Mouse (Mus musculus) ovary, postnatal 10 days (tissue): Measurements from ENCODE around the gene Dmtf1.

Source experiments
- DNase-seq: peaks from one replicate; pipeline ENCODE4 v3.0.0; 2022; ENCODE audit warnings: low spot score

Gene Dmtf1

DNA sequence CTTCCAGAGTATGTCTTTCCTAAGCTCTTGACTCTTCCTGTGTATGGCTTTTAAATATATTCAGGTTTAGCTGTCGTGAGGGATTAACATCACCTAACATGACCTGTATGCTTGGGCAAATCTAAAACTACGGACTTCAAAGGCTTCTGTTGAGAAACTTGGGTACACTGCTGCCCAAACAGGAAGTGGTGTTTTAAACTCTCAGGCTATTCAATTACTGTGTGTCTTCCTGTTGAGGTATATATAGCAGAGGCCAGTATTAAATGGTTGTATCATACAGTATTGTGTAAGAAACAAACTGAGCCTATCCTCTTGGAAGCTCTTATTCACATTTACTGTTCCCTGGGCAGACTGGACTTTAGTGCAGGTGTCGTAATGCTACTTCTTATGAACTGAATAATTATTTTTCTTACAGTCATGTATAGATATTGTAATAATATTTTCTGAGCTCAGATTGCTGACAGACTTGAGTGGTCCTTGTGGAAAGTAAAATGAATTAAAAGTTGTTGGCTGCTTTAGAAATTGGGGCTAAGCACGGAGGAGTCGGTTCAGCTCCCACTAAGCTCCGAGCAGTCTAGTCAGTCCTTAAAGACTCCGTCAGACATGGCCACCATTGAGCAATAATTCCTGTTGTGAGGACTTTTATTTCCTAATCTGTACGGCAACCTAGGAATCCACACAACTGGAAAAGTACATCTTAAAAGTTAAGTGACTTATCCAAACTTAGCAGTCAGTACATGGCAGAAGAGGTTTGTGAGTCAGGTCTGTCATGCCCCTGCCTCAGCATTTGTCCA, 54.1 kb downstream of the Dmtf1 start:
- no peak for DNase-seq

DNA sequence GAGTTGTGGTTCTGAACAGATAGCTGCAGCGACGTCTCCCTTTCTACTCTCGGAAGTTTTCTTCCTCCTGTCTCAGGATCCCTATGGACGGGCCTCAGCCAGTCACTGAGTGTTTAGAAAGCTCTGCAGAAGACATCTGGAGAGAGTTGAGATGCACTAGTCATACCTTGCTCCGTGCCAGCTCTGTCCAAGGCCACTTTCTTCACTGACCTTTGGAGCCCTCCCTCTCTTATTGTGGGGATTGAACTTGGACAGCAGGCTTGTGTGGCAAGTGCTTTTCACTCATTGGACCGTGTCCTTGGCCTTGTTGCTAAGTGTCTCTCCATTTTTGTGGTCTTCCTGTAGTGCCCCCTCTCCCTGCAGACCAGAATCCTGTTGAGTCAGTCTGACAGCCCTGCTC, 54.8 kb downstream of the Dmtf1 start:
- no peak for DNase-seq

DNA sequence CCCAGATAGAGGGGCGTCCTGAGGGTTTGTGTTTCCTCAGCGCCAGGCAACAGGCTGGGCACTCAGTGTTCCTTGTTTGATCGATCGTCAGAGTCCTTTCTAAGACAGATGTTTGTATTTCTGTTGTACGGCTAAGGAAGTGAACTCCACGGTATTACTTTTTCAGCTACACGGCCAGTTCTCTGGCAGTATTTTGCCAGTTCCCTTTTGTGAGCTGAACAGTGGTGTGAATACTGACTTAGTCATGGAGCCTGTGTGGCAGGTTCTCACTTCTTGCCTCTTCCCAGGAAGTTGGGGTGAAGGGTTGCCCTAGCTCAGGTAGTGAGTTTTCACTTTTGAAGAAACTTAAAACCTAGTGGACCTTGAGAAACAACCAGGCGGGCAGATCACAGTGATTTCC, 57.6 kb downstream of the Dmtf1 start:
- no peak for DNase-seq

GRCm38 (mm10) chr5:9102696-9103095, 58.9 kb downstream of the Dmtf1 start:
- no peak for DNase-seq

- peak; percentile 53 for DNase-seq
Observed at GRCm38 (mm10) chr5:9100849-9101801, 60.5 kb downstream of the Dmtf1 start.

DNA sequence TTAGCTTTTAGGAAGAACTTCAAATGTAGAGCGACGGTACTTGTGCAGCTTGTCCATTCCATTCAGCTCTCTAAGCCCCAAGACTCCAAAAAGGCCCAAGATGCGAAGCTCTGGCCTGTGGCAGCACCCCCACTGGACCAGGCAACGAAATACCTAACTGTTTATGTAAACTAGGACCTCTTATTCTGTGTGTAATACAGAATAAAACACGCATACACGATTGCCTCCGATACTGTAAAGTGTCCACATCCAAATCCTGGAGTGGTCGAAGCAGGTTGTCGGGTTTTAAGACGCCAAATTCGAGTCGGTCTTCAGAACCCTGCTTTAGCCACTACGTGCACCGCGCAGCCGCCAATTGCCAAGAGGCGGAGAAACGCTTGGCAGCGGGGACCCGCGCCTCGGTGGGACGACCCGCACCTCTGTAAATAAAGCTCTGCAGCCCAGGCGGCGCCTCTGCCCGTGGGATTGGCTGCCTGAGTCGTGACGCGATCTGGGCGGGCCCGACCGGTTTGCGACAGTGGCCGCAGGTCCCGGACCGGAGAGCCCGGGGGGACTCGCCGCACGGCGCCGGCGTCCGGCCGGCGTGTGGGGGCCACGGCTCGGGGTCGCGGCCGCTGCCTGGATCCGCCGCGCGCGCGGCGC, 61.2 kb downstream of the Dmtf1 start, which contains the start of gene Tmem243:
Gene Tmem243 (plus strand): TSS at position 462 of the 642 bp plus-strand sequence.
- DNase-seq, result peak; percentile 79

DNA sequence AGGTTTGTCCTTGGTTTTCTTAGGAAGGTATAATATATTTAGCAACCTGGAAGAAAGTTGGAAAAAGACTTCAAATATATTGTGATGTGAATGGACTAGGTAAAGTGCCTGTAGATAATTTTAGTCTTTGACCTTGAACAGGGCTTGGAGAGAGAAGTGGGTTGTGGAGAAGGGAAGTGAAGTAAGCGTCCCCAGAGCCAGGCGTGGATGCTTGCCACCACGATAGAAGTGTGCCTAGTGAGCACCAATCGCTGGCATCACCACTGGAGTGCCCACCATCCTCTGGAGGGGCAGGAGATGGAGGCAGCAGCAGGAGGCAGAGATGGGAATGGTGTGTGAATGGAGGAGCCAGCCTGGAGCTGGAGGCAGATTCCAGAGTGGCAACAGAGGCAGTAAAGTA, 68.1 kb downstream of the Dmtf1 start:
- no peak for DNase-seq

GRCm38 (mm10) chr5:9092716-9093115, 68.9 kb downstream of the Dmtf1 start:
- no peak for DNase-seq

GRCm38 (mm10) chr5:9090493-9091106, 71.0 kb downstream of the Dmtf1 start:
- no peak for DNase-seq

DNA sequence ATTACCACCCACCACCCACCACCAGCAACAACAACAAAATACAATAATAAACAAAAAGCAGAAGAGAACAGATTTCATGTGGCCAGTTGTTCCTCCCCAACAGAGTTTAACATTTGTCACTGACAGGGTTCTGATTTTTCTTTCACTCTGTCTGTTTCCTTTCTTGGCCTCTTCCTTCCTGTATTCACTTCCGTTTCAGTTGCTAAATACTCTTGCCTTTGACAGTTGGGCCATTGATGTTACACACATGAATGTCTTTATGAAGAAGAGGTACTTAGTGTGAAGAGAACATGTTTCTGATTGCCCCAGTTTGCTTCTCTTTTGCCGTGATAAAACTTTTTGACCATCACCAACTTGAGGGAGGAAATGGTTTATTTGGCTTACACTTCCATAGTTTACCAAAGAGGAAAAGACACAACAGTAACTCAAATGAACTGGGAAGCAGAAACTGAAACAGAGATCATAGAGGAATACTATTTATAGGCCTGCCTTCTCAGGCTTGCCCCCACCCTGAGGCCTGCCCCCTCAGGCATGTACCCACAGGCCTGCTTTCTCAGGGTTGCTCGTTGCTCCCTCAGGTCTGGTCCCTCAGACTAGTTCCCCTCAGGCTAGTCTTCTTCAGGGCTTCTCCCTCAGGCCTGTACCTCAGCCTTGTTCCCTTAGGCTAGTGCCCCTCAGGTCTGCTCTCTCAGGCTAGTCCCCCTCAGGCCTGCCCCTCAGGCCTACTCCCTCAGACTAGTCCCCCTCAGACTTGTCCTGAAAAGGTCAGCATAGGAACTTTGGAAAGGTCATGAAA, 74.5 kb downstream of the Dmtf1 start:
- DNase-seq, result no peak

DNA sequence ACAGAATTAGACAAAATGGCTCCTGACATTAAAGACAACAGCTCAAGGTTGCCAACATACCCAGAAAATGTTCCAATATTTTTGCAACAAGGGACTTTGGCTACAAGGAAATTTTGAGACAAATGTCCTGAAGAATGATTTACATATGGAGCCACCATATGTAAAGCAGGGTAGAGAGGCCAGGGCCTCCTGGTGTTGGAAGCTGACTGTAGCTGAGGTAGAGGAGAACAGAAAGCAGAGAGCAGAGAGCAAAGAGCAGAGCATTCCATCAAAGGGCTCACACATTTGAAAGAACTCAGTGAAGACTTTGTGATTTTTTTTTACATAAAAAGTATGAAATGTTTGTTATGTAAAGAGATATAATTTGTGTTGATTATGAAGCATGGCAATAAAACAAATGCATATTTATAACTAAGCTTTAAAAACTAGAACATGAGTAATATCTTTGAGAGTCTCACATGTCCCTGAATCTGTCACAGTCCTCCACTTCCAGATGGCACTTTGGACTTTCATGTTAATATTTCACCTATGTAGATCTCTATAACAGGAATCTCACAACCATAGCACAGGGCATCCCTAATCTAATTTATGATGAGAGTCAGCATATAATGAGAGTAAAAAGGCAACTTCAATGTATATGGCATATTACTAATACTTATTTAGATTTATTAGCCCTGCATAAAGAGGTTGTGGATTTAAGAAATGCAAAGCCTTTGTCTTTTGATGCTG, 81.6 kb downstream of the Dmtf1 start:
- DNase-seq, result no peak

DNA sequence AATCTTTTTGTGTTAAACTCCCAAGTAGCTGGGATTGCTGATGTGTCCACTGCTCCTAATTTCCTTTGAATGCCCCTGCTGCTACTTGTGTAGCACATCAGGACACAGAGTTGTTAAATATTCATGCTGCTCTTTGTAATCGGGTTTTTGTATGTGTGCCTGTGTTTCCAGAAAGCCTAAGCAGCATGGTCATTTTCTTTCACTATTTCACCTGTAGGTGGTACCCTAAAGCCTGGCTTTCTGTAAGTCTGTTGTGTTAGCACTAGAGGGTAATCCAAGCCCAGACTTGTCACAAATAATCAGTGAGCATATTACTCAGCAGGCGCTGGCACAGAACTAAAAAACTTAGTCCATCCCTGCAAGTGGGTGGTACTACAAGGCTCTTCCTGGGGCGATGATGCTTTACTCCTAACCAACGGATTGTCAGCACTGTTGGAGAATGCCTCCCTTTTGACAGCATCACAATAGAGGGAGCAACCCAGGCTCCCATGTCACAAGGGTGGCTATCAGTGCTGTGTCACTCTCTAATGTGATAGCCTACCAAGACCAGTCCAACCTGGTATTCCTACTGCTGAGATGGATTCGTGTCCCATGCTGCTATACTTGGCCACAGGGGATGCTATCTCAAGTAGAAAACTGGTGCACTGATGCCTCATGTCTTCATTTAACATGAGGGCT, 88.3 kb downstream of the Dmtf1 start:
- DNase-seq, result no peak

- no peak for DNase-seq
Observed at GRCm38 (mm10) chr5:9071360-9071759, 90.2 kb downstream of the Dmtf1 start.

DNA sequence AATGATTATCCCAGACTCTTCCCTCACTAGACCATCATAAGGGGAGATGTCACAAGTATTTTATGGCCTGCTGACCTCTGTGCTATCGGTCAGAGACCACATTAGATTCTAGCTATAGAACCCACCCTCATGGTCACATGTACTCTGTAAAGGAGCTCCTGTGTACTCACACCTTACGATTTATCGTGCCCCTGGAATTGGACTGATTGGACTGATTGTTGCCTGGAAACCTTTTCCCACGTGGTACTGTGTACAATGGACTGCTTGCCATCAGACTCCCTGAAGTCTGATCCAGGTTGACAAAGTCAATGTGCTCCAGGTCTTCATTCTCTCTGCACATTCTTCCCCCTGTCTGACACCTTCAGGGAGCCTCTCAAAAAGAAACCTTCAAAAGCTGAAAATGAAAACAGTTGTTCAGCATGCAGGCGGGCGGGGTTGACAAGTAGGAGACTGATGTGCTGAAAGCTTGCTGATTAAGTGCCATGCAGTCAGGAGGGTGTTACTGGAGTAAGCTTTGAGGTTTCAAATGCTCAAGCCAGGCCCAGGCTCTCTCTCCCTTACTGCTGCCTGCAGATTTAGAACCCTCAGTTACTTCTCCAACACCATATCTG, 91.9 kb downstream of the Dmtf1 start:
- no peak for DNase-seq

DNA sequence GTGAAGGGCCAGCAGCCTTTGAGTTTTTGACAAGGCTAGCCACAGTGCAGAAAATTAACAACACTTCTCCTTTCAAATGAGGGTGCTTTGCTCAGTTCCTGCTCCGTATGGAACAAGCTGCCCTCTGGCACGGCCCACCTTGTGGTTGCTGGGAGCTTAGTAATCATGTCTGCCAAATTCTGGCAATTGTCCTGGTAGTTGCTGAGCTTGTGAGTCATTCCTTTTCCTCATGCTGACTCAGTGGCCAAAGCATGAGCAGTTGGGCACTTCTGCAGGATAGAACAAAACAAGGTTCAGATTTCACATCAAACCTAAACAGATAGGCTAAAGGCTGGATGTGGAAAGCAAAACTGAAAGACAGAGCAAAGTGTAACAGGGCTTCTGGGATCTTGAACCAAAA, 92.7 kb downstream of the Dmtf1 start:
- DNase-seq, result no peak
